Mouse (Mus musculus): ENCODE results near the gene Dmbx1.

The Dmbx1 gene

DNA sequence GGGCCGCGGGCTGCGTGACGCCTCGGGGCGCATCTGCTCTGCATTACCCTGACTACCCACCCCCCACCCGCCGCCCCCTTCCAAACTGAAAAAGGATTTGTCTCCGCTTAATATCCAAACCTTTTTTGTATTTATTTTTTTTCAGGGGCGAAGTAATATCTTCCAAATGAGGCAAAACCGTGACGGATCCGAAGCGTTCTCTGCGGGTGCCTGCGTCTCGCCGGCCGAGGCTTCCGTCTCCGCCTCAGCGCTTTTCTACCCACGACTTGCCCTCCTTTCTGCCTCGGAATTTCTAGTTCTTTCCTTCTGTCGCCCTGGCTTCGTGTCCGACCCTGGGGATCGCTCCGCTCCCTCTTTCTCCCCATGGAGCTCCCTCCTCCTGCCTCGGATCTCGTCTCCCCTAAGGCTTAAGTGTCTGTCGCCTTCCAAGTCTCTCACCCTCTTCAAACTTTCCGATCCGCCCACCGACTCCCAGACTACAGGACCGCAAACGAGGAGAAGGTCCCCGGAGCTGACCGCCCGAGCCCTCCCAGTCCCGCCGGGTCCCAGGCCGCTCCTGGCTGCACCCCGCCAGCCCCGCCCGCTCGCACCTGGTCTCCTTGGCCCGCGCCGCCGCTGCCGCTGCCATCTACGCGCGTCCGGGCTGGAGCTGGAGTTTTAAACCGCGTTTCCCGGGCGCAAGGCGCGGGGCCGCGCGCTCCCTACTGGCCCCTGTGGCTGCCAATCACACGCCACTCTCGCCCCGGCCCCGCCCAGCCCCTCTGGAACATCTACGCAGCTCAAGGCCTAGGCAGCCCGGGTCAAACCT, at the start of gene Dmbx1:
TSS of gene Dmbx1 (minus strand) at position 632 of the 808 bp plus-strand sequence.
- no peak for DNase-seq (ENCODE audit: low spot score in 2 of 2)

GRCm38 (mm10) chr4:115989382-115989781, 49.7 kb upstream of the Dmbx1 start:
- DNase-seq (ENCODE audit: low spot score in 2 of 2), result no peak

DNA sequence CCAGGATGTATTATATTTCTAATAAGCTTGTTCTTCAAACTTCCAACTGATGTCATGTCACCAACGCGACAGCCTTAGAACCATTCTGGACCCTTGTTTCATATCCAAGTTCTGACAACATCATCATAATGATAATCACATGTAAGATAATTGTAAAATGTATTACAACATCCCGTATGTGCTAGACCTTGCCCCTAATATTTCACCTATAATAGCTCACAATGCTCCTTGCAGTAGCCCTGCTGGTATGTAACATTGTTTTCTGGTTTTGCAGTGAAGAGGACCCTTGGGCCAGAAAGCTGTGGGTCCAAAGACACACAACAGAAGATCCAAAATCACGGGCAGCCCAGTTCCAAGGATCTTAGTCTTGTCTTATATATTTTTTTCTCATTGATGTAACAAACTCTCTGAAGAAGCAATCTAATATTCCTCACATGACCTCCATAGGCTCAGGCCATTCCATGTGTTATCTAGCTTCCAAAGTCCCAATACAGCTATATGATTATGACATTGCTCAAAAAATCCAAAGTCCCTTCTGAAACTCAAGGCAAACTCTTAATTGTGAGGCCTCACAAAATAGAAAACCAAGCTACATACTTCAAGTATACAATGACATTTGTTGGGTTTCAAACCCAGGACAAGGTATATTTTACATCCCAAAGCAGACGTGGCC, 48.3 kb upstream of the Dmbx1 start:
- no peak for DNase-seq (ENCODE audit: low spot score in 2 of 2)

DNA sequence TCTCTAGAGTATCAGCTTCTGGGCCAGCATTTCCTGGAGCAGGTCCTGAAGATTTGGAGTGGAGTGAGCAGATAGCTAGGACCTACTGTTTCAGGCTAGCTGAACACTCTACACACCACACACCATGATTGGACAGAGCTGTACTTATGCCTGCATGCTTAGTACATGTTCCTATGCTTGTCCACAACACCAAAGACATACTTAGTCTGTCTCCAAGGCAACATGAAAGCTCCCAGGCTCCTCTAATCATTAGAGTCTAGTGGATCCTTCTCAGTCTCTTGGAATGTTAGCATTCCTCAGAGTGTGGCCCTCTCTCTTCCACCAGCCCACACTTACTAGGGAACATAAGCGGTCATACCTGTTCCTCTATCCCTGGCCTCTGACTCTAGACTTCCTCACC, 47.7 kb upstream of the Dmbx1 start:
- no peak for DNase-seq (ENCODE audit: low spot score in 2 of 2)

GRCm38 (mm10) chr4:115984967-115985366, 45.2 kb upstream of the Dmbx1 start:
- no peak for DNase-seq (ENCODE audit: low spot score in 2 of 2)

GRCm38 (mm10) chr4:115984111-115984510, 44.4 kb upstream of the Dmbx1 start:
- DNase-seq (ENCODE audit: low spot score in 2 of 2), result peak; percentile 49 to 71

GRCm38 (mm10) chr4:115980676-115981075, 41.0 kb upstream of the Dmbx1 start:
- DNase-seq (ENCODE audit: low spot score in 2 of 2), result peak; percentile 35 to 55

GRCm38 (mm10) chr4:115979437-115979836, 39.7 kb upstream of the Dmbx1 start:
- no peak for DNase-seq (ENCODE audit: low spot score in 2 of 2)

GRCm38 (mm10) chr4:115978911-115979310, 39.2 kb upstream of the Dmbx1 start:
- DNase-seq (ENCODE audit: low spot score in 2 of 2), result no peak

DNA sequence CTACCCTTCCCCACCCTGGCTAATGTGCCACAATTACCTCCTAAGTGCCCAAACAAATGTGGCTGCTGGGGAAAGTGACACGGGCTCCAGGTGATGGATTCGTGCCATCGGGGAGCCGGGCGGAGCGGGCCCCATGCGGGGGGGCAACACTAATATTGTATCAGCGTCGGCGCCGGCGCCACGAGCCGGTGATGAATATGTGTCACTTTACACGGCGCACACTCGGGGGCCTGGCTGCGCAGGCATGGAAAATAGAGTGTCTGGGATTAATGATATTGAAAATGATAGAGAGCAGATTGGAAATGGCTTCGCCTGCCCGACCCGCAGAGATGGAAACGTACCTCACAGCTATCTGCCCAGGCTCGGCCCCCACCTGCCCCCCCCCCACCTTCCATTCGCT, 32.8 kb upstream of the Dmbx1 start:
- DNase-seq (ENCODE audit: low spot score in 2 of 2), result no peak

- DNase-seq (ENCODE audit: low spot score in 2 of 2), result no peak
These were observed 24.7 kb upstream of the Dmbx1 start for GRCm38 (mm10) chr4:115964446-115964845.

GRCm38 (mm10) chr4:115963751-115964150, 24.0 kb upstream of the Dmbx1 start:
- DNase-seq (ENCODE audit: low spot score in 2 of 2), result no peak

DNA sequence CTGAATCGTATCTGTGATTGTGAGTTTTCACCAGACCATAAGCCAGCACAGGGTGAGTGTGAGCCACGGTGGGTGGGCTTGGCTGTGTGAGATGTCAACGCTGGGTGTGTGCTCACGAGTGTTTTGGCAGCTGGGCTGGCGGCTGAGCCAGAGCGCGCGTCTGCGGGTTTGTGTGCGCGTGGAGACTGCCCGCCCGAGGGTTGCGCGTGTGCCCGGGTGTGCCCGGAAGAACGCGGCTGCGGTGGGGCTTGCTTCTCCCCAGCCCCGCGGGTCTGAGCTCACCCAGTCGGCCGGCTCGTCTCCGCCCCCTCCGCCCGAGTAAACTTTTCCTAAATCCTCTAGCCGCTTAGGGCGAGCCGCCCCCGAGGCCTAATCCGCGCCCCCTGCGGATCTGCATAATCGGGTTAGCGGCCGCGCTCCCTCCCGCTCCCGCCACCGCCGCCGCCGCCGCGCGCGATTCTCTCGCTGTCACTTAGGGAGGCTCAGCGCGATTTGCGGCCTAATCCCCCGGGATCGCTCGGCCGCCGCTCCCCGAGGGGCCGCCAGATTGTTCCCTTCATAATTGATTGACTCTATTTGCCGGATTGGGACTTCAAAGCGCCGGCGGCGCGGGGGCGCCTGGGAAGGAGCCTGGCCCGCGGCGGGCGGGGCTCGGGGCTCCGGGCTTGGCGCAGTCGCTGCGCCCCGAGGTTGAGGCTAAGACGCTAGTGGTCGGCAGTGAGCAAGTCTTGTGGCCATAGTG, 23.1 kb upstream of the Dmbx1 start:
- DNase-seq (ENCODE audit: low spot score in 2 of 2), result no peak

GRCm38 (mm10) chr4:115961991-115962390, 22.3 kb upstream of the Dmbx1 start:
- DNase-seq (ENCODE audit: low spot score in 2 of 2), result no peak

DNA sequence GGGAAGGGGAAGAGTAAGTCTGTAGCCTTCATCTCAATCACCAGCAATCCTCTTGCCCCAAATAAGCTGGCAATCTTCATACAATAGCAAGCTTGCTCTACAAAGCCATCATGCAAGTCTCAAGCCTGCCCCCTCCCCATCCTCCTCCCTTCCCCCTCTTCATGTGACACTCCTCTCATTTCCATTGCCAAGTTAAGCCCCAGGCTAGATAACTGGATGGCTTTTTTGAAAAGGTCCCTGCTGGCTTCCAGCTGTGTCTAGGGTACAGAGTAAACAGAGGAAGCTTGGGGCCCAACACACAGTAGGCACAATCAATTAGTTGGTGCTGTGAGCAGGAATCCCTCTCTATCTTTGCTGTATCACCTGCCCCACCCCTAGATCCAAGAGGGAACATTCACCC, 19.8 kb upstream of the Dmbx1 start:
- no peak for DNase-seq (ENCODE audit: low spot score in 2 of 2)

- no peak for DNase-seq (ENCODE audit: low spot score in 2 of 2)
These were observed 15.7 kb upstream of the Dmbx1 start for GRCm38 (mm10) chr4:115955494-115955775.

DNA sequence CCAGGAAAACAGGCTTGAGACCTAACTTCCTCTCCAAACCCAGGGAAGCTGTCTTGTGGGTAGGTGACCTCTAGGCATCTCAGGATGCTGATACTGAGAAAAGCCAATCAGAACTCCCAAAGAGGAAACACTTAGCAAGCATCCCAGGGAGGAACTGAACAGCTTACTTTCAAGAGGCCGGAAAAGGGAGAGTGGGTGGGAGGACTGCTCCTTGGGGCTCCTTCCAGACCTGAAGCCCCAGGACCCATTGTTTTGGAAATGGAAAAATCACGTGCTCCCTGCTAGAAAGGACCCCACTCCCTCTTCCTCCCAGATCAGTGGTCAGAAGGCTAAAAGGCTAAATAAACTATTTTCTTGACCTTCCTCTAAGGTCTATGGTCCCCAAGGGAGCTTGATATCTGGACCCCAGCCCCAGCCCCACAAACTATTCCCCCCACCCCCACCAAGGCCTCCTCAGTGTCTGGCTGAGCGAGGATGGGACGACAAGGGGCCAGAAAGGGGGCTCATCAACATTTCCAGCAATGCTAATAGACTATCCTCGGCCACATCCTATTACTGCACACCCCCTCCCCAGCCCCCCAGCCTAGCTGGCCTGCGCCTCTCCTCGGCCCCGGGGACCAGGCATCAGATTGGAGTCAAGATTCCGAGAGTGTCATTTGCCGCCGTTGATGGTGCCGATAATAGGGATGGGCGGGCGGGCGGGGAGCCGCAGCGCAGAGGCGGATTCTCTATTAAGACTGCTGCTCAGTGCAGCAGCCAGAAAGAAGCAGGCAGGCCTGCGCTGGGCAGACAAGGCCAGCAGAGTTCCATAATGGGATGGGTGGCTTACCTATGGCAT, 15.1 kb upstream of the Dmbx1 start:
- no peak for DNase-seq (ENCODE audit: low spot score in 2 of 2)

DNA sequence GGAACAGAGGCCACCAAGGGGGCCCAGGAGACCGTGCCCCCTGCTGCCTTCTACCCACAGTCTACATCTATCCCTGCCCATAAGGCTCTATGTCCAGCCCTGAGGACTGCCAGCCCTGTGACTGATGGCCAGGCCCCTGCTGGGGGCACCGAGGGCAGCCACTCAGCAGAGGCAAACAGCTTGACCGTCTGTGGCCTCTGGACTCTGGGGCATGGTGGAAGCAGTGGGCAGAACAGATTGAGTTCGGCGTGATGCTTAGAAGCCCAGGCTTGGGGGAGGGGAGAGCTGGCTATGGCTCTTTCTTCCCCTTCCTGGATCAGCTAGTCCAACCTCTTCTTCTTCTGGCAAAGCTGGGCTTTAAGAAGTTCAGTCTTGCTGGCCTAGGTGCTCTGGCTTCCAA, 13.8 kb upstream of the Dmbx1 start:
- no peak for DNase-seq (ENCODE audit: low spot score in 2 of 2)

GRCm38 (mm10) chr4:115952758-115953157, 13.0 kb upstream of the Dmbx1 start:
- DNase-seq (ENCODE audit: low spot score in 2 of 2), result peak; percentile 22 to 49

GRCm38 (mm10) chr4:115943669-115944314, 4.1 kb upstream of the Dmbx1 start:
- DNase-seq (ENCODE audit: low spot score in 2 of 2), result no peak

GRCm38 (mm10) chr4:115941242-115941820, 1.6 kb upstream of the Dmbx1 start:
- DNase-seq (ENCODE audit: low spot score in 2 of 2), result no peak

Data from natural killer cell, adult 2 months (primary cell).